Mouse (Mus musculus) forebrain, embryonic 14.5 days (tissue): ENCODE measurements at regions not wholly inside any gene's neighbourhood (a gene's known extent, or its start where the extent isn't known, plus 50 kb on each side); places are given as distances from the start of the nearest gene placed in this dataset.

Source experiments
- ATAC-seq: fragments of 200-750 bp; cut with Nextera tagmentation; 2 replicates; pipeline ENCODE4 v1.8.0; 2017; ENCODE audit warnings: mild to moderate bottlenecking, moderate library complexity
- DNase-seq: peaks from one replicate; pipeline ENCODE4 v3.0.0-alpha.2; 2015; ENCODE audit warnings: low spot score
- H3K27ac ChIP-seq: fragments of 300-500 bp; sonication (generic); 2 replicates; pipeline ENCODE4 v1.5.1; 2014; ENCODE audit warnings: low read depth, mild to moderate bottlenecking, control low read depth, low read length, moderate library complexity
- H3K27me3 ChIP-seq: fragments of 300-500 bp; sonication (generic); replicated peaks from 2 replicates; pipeline ENCODE4 v1.6.1; 2014; ENCODE audit warnings: low read length, control low read depth, mixed read lengths; ENCODE audit not compliant: control insufficient read depth, insufficient read depth
- H3K36me3 ChIP-seq: fragments of 300-500 bp; sonication (generic); 2 replicates; pipeline ENCODE4 v1.6.1; 2014; ENCODE audit warnings: low read length, control low read depth; ENCODE audit not compliant: control insufficient read depth, insufficient read depth
- H3K4me1 ChIP-seq: fragments of 300-500 bp; sonication (generic); 2 replicates; pipeline ENCODE4 v1.6.1; 2014; ENCODE audit warnings: antibody characterized with exemption, low read length, control low read depth; ENCODE audit not compliant: control insufficient read depth, insufficient read depth
- H3K4me2 ChIP-seq: fragments of 300-500 bp; sonication (generic); 2 replicates; pipeline ENCODE4 v1.6.1; 2014; ENCODE audit warnings: mild to moderate bottlenecking, control low read depth, low read length
- H3K4me3 ChIP-seq: fragments of 300-500 bp; sonication (generic); 2 replicates; pipeline ENCODE4 v1.5.1; 2014; ENCODE audit warnings: low read depth, low read length, control low read depth
- H3K9ac ChIP-seq: fragments of 300-500 bp; sonication (generic); 2 replicates; pipeline ENCODE4 v1.6.1; 2014; ENCODE audit warnings: mild to moderate bottlenecking, low read length, control low read depth, moderate library complexity
- H3K9me3 ChIP-seq: fragments of 300-500 bp; sonication (generic); replicated peaks from 2 replicates; pipeline ENCODE4 v1.6.1; 2016; ENCODE audit warnings: low read length, control low read depth, mixed read lengths; ENCODE audit not compliant: control insufficient read depth
- WGBS: fragments of 180-500 bp; shearing (Covaris S2); extraction: QIAGEN DNeasy Blood & Tissue Kit; methylation state at CpG from one replicate; pipeline ENCODE4 v1.1.7; 2014; 5-methylcytosine and 5-hydroxymethylcytosine counted together

DNA sequence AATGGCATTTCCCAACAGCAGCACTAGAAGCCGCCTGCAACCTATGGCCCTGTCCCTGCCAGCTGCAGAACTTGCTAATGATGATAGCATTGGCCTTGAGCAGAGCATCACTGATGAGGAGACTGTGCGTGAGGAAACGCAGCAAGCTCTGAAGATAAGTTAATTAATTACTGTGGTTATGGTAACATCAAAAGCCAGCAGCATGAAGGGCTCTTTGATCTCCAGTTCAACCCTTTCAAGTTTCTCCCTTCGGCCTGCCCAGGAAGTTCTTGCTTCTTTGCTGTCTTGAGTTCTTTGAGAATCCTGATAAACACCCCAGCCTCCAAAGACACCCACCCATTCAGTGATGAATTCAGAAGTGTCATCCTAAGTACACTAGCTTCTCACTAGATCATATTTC is 121.7 kb upstream of the Akirin2 start:
- no peak for ATAC-seq
- WGBS, result 61% methylated on average over 4 of the region's 4 CpGs
- no peak overlapping the region for H3K27ac ChIP-seq

GRCm38 (mm10) chr4:34429456-34430235 is 121.1 kb upstream of the Akirin2 start:
- 81% methylated on average over 22 of the region's 22 CpGs for WGBS
- Histone ChIP-seq H3K9ac (no peak overlapping the region), H3K36me3 (no peaks in the 10 kb centered on the region), H3K4me1 (no peaks in the 10 kb centered on the region), H3K27me3 (no peaks in the 10 kb centered on the region), H3K9me3 (no peaks in the 10 kb centered on the region), H3K27ac (no peak overlapping the region), H3K4me3 (no peak overlapping the region), H3K4me2 (no peak overlapping the region)
- DNase-seq (no peak), ATAC-seq (no peak)

More for the DNA sequence above, 121.7 kb upstream of the Akirin2 start:
- H3K9ac ChIP-seq, result no peak overlapping the region
- H3K27me3 ChIP-seq, result no peaks in the 10 kb centered on the region
- no peak overlapping the region for H3K4me3 ChIP-seq
- H3K4me1 ChIP-seq, result no peaks in the 10 kb centered on the region
- no peaks in the 10 kb centered on the region for H3K9me3 ChIP-seq
- no peaks in the 10 kb centered on the region for H3K36me3 ChIP-seq
- H3K4me2 ChIP-seq, result no peak overlapping the region
- DNase-seq, result no peak

GRCm38 (mm10) chr4:34437316-34437715 is 113.4 kb upstream of the Akirin2 start:
- ATAC-seq (no peak), DNase-seq (no peak)
- Histone ChIP-seq H3K9me3 (no peaks in the 10 kb centered on the region), H3K9ac (no peak overlapping the region), H3K27ac (no peak overlapping the region), H3K27me3 (no peaks in the 10 kb centered on the region), H3K4me3 (no peak overlapping the region), H3K36me3 (no peaks in the 10 kb centered on the region), H3K4me2 (no peak overlapping the region), H3K4me1 (no peaks in the 10 kb centered on the region)
- WGBS, result 77% methylated on average over 3 of the region's 3 CpGs

- no peaks in the 10 kb centered on the region for H3K27me3 ChIP-seq
- H3K36me3 ChIP-seq, result no peaks in the 10 kb centered on the region
- no peak for ATAC-seq
- WGBS, result 82% methylated on average over 7 of the region's 7 CpGs
- no peak overlapping the region for H3K27ac ChIP-seq
- no peak overlapping the region for H3K4me3 ChIP-seq
- H3K4me1 ChIP-seq, result no peaks in the 10 kb centered on the region
- no peaks in the 10 kb centered on the region for H3K9me3 ChIP-seq
- DNase-seq, result no peak
- H3K9ac ChIP-seq, result no peak overlapping the region
- H3K4me2 ChIP-seq, result no peak overlapping the region
Measured at GRCm38 (mm10) chr4:34449582-34449981, 101.2 kb upstream of the Akirin2 start.

DNA sequence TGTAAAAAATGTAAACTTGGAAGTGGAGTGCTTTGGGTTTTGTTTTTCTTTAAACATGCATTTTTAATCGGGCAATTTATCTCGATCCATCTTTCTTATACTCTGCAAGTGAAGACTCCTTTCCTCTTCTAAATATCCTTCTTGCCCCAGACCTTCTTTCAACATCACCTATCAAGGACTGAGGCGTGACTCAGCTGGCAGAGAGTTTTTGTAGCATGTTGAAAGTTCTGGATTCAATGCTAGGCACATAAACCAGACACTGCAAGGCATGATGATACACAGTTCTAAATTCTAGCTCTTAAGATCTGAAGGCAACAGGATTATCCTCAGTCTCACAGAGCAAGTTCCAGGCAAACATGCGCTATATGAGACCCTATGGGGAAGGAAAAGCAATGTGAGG is 88.1 kb upstream of the Akirin2 start:
- WGBS, result 94% methylated on average over 4 of the region's 4 CpGs
- no peak overlapping the region for H3K27ac ChIP-seq
- no peak overlapping the region for H3K4me3 ChIP-seq
- ATAC-seq, result no peak
- H3K9ac ChIP-seq, result no peak overlapping the region
- H3K4me2 ChIP-seq, result no peak overlapping the region
- no peaks in the 10 kb centered on the region for H3K9me3 ChIP-seq
- DNase-seq, result no peak
- no peaks in the 10 kb centered on the region for H3K36me3 ChIP-seq
- H3K27me3 ChIP-seq, result no peaks in the 10 kb centered on the region
- H3K4me1 ChIP-seq, result no peaks in the 10 kb centered on the region

DNA sequence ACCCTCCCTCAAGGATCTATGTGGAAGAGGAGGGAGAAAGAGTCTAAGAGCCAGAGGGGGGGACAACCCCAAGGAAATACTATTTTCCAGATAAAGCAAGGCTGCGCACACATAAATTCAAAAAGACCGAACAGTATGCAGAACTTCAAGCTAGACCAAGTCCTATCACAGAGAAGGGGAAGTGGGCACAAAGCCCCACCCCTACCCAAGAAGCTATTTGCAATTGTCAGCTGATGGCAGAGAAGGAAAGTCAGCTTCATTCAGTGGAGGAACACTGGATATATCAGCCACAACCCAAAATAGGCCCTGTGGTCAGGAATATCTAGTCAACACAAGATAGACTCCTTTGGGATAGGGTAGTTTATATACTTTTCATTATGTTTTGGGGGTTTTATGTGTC is 84.9 kb upstream of the Akirin2 start:
- Histone ChIP-seq H3K27me3 (no peaks in the 10 kb centered on the region), H3K4me2 (no peak overlapping the region), H3K36me3 (no peaks in the 10 kb centered on the region), H3K4me3 (no peak overlapping the region), H3K9ac (no peak overlapping the region), H3K9me3 (no peaks in the 10 kb centered on the region), H3K4me1 (no peaks in the 10 kb centered on the region), H3K27ac (no peak overlapping the region)
- 96% methylated on average over 2 of the region's 2 CpGs for WGBS
- ATAC-seq, result no peak
- no peak for DNase-seq

- H3K4me3 ChIP-seq, result no peak overlapping the region
- H3K27me3 ChIP-seq, result no peaks in the 10 kb centered on the region
- 79% methylated on average over 3 of the region's 3 CpGs for WGBS
- ATAC-seq (no peak), DNase-seq (peak; percentile 4)
- no peak overlapping the region for H3K27ac ChIP-seq
- H3K9ac ChIP-seq, result no peak overlapping the region
- no peak overlapping the region for H3K4me2 ChIP-seq
- H3K4me1 ChIP-seq, result no peaks in the 10 kb centered on the region
- H3K9me3 ChIP-seq, result no peaks in the 10 kb centered on the region
- H3K36me3 ChIP-seq, result no peaks in the 10 kb centered on the region
Measured at GRCm38 (mm10) chr4:34466309-34466708, 84.4 kb upstream of the Akirin2 start.

DNA sequence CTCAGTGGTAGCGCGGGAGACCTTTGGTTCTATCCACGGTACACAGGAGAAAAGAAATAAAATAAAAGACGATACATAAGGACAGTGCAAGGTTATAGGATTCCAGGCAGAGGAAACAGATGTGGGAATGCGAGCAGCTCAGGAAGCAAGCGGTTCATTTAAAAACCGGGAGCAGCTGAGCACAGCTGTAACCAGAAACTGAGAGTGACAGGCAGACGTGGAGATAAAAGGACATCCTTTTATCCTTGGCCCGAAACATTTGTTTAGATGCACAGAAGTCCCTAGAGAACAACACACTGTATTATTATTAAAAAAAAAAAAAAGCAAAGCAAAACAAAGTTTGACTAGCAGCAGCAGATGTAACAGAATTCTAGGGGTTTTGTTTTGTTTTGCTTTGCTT is 82.6 kb upstream of the Akirin2 start:
- ATAC-seq, result no peak
- WGBS, result 81% methylated on average over 9 of the region's 9 CpGs
- no peak overlapping the region for H3K4me2 ChIP-seq
- H3K9me3 ChIP-seq, result no peaks in the 10 kb centered on the region
- no peak overlapping the region for H3K4me3 ChIP-seq
- H3K4me1 ChIP-seq, result no peaks in the 10 kb centered on the region
- peak; percentile 3 for DNase-seq
- H3K27ac ChIP-seq, result no peak overlapping the region
- no peaks in the 10 kb centered on the region for H3K27me3 ChIP-seq
- no peaks in the 10 kb centered on the region for H3K36me3 ChIP-seq
- no peak overlapping the region for H3K9ac ChIP-seq

GRCm38 (mm10) chr4:34475792-34476448 is 74.8 kb upstream of the Akirin2 start:
- Histone ChIP-seq H3K9ac (no peak overlapping the region), H3K4me3 (no peak overlapping the region), H3K27me3 (no peaks in the 10 kb centered on the region), H3K9me3 (no peaks in the 10 kb centered on the region), H3K4me2 (no peak overlapping the region), H3K4me1 (no peaks in the 10 kb centered on the region), H3K27ac (no peak overlapping the region), H3K36me3 (no peaks in the 10 kb centered on the region)
- 89% methylated on average over 5 of the region's 5 CpGs for WGBS
- no peak for DNase-seq
- ATAC-seq, result no peak
